Mouse (Mus musculus): ENCODE results near the gene Kctd6. TPM values are rescaled to one million over a fixed set of nuclear protein-coding genes. Genes with fewer than 3 reads are reported as not detected.

Kctd6 gene
- polyA plus RNA-seq (2017; shearing (Covaris generic)) = 1 to 10 TPM; 1.9 to 3.6 (median 3.0) TPM

DNA sequence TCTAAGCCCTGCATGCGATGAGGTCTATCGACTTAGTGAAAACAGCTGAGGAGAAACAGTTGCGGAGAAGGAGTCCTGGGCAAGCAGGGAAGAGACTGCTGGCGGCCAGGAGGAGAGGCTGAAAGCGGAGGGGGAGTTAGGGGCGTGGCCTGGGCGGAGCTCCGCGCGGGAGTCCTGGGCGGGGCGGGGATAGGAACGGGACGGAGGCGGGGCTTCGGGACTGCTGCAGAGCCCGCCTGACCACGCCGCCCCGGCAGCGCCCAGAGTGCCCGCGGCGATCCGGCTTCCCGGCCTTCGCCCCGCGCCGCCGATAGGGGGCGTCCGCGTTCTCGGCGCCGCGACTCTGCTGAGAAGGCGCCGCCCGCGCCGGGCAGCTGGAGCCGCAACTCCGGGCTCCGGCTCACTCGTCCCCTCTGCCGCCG is at the start of gene Kctd6:
Gene Kctd6 (plus strand): TSS at position 338 of the 422 bp plus-strand sequence.
- peak; percentile 92 for ATAC-seq

DNA sequence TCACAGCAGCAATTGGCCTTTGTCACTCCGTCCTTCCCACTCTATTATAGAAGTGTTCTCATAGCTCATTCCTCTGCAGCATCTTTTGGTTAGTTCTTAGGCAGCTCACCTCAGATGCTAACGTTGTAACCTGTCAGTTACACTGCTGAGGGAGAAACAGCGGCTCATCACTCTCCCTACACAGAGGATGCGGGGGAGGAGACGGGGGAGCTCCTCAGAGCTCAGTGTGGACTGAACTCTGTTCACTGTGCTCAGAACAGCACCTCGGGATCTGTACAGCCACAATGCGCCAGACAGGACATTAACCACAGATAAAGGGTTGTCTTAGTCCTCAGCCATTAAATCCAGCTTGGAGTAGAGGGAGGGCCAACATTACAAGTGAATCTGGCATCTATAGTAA is 49.5 kb upstream of the Kctd6 start:
- ATAC-seq = no peak

DNA sequence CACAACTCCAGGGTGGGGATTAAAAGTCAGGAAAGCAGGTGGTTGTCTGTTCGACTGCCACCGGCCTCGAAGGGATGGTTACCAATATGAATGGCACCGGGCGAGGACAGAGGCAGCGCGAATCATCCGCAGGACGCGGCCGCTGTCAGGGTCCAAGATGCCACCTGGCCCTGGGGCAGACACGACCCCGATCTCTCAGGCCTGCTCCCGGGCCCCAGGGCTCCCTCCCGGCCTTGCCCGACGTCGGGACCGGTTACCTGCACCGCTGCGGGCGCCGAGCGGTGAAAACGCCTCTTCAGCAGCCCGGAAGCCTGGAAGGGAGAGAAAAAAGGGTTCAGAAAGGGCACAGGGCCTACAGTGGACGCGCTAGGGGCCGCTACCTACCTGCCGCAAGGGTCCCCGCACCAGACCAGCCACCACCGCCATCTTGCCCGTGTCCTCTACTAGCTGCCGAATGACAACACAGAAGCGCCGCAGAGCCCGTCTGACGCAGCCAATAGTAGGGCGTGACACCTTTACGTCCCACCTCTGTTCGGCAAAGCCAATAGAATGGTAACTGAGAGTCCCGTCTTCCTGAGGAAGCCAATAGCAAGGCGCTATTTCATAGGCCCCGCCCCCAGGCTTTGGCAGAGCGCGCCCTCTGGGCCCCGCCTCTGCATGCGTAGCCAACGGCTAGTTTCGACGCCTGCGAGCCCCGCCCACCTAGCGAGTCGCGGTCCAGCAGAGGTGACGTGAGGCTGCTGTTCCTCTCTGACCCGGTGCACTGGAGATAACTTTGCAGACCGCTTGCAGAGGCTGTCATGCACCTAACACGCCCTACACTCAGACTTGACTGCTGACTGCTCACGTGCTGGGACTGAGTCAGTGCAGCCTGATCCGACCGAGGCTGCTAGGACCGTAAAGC is 41.2 kb upstream of the Kctd6 start, which contains the start of gene Pdhb:
Gene Pdhb (minus strand): TSS at position 519 of the 904 bp plus-strand sequence.
- peak; percentile 96 for ATAC-seq

DNA sequence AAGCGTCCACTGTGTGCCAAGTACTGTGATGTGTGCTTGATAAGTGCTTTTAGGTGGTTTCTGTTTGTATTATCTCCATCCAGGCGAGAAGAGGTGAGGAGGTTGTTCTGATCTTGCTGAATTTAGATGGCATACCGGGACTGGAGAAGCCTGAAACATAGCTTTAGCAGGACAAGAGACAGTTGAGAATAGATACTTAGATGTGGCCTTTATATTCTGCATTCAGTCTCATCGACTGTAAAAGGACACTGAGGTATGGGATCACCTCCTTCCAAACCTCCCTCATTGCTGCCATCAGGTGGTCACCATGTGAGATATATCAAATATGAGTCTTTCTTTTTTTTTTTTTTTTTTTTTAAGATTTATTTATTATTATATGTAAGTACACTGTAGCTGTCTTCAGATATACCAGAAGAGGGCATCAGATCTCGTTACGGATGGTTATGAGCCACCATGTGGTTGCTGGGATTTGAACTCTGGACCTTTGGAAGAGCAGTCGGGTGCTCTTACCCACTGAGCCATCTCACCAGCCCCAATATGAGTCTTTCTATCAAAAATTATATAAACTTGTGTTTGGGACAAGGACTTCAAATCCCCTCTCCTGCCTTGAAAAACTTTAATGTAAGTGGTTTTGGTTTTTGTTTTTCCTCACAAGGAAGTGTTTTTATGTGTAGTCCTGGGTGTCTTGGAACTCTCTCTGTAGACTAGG is 40.2 kb upstream of the Kctd6 start:
- peak; percentile 36 for ATAC-seq

DNA sequence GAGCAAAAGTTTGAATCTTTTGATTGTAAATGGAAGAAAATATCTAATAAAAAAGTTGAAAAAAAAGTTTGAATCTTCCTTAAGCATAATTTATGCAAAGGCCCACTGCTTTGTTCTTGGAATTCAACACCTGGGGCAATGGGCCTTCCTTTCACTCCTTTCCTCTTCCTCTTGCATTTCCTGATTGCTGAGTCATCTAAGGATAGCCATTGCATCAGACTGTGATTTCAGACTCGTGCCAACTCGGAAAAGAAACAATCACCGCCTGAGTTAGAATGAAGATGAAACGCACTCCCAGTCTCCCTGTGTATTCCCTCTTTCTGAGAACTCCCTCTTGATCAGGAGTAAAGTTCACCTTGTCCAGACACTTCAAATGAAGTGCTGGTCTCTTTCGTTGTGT is 39.3 kb upstream of the Kctd6 start:
- ATAC-seq = no peak

DNA sequence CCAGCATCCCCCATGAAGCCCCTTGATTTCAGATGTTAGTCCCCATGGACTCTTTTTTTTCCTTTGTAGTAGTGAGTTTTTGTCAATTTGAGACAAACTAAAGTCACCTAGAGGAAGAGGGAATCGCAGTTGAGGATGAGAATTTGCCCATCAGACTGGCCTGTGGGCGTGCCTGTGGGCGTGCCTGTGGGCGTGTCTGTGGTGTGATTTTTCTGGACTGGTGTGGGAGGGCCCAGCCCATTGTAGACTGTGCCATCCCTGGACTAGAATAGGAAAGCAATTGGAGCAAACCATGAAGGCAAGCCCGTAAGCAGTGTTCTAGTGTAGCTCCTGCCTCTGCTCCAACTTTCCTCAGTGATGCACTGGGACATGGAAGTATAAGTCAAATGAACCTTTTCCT is 37.7 kb upstream of the Kctd6 start:
- ATAC-seq = no peak

DNA sequence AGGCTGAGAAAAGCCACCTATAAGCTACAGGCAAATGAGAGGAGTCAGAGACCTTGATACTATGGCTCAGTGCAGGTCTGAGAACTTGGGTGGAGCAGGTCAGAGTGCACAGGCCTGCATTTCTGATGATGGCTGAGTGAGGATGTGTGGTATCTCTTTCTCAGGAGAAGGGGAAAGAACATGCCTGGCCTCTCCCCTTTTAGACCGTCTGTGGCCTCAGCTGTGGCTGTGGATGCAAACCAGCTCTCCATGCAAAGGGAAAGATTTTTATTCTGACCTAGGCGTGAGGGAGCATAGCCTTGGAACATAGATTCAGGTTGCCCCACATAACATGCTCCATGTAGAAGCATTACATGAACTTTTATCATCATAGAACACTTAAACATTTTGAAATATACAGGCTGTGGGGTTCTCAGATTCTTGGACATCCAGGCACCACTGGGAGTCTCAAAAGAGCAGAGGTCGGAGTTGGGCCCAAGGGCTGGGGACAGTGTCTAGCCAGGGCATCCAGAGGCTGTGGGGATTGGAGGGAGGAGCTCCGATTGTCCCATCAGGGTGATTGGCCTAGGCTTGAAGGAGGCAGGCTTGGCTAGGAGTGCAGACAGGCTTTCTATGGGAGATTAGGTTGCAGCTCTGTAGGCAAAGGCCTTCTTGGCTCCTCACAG is 33.4 kb upstream of the Kctd6 start:
- ATAC-seq = no peak

DNA sequence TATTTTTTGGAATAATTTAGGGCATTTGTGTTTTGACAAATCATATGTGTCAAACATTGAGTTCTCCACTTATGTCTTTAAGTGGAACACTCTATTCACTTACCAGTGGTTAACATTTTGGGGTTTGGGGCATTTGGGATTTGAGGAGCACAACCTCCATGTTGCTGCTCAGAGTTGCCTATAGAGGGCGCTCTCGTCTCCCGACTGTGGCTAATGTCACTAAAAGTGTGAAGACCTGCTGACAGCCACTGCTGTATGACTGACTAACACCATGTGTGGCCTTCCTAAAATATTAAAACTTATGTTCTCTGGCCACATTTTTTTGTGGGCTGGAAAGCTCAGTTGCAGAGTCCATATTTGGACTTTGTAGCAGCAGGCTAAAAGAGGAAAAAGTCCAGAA is 30.6 kb upstream of the Kctd6 start:
- ATAC-seq = no peak

DNA sequence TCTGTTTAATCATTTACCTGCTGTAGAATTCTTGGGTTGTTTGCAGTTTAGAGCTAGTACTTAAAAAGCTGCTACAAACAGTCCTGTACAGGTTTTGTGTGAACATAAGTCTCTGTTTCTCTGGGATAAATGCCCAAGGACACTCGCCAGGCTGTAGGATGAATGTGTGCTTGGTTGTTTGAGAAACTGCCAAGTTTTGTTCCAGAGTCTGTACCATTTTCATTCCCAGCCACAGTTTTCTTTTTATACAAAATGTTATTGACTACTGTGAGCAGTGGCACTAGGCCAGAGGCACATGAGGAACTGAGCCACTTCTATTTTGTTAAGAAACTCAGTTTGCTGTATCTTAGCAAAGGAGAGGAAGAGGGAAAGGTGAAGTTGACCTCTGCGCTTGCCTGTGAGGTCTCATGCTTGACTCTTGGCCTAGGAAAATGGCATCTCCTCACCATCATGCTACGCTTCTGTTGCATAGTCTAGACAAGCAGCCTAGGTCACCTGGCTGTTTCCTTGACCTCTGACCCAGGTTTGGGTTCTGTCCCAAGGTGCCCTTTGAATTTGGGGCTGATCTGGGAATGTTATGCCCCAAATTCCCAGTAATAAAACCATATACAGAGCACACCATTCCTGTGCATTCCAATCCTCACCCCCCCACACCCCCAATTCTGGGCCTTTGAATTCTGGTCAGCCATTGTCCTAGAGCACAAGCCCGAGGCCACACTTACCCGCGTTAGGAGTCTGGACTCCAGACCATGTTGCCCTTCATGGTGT is 27.5 kb upstream of the Kctd6 start:
- no peak for ATAC-seq

DNA sequence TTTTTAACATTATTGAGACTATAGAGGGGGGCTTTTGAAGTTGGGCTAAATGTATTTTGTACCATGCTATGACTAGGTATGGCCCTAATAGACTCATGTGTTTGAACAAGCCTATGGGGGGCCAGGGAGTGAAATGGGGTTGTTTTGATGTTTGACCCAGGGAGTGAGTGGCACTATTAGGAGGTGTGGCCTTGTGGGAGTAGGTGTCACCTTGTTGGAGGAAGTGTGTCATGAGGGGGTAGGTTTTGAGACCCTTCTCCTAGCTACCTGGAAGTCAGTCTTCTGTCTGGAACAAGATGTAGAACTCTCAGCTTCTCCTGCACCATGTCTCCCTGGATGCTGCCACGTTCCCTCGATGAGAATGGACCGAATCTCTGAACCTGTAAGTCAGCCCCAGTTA is 23.4 kb upstream of the Kctd6 start:
- no peak for ATAC-seq

DNA sequence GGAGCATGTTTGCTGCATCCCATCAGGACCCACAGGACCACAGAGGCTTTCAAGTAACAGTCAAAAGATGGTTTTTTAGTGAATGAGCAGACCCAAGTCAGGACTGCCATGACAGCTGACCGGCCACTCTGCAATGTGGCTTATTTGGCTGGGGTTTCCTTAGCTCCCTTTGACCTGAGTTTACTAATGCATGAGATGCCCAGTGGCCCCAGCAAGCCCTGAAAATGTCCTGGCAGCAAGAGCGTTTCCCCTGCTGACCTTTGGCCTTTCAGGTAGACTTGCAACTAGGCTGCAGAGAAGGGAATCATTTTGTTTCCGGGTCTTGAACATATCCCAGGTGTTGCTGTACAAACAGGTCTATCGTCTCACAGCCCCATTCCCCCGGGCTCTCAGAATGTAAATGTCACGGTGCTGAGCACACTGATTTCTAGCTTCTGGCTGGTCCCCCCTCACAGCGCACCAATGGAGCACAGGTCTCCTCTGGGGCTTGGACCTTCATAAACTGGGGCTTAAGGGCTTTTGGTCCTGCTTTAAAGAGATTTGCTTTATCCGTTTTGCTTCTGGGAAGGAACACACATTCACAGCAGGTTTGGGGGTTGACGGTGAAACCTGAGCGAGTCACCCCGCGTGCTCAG is 22.5 kb upstream of the Kctd6 start:
- ATAC-seq = no peak

DNA sequence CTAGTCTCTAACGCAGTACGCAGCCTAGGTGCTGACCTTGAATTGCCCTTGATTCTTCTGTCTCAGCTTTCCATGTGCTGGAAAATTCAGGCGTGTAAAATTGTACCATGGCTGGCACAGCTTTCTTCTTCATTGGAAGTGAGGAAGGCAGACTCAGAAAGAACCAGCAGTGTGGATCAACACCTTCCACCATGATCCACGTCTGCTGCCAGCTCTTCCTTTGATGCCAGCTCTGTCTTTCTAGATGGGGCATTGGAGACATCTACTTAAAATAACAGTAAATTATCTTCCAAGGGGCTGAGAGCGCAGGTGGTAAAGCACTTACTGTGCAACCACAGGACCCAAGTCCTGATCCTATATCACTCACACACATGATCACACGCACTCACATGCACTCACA is 21.2 kb upstream of the Kctd6 start:
- no peak for ATAC-seq

DNA sequence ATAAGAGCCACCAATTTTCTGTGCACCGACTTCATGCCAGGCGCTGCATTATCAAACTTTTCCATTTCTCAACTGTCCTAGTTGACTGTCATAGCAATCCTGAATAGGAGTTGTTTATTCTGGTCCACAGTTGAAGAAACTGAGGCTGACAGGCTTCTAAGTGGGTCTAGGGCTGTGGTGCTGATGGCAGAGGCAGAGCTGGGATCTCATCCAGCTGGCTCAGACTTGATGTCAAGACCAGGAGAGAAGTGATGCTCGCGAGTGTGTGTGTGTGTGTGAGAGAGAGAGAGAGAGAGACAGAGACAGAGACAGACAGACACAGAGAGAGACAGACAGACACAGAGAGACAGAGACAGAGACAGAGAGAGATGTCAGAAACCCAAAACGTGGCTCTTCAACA is 13.2 kb upstream of the Kctd6 start:
- no peak for ATAC-seq

DNA sequence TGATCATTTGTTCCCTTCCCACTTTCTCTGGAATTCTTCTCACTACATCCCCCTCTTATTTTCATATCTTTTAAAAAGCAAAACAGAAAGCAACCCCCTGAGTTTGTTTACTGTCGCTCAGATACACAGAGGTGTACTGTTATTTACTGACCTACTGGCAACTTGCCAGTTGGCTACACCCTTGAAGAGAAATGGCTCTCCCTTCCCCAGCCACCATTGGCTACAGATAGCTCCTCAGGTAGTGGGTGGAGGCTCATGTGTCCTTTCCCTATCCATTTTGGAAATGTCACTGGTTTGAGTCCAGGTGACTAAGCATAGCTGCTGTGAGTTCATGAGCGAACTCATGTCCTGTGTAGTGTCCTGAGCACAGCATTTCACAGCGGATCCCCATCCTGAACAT is 12.2 kb upstream of the Kctd6 start:
- no peak for ATAC-seq

DNA sequence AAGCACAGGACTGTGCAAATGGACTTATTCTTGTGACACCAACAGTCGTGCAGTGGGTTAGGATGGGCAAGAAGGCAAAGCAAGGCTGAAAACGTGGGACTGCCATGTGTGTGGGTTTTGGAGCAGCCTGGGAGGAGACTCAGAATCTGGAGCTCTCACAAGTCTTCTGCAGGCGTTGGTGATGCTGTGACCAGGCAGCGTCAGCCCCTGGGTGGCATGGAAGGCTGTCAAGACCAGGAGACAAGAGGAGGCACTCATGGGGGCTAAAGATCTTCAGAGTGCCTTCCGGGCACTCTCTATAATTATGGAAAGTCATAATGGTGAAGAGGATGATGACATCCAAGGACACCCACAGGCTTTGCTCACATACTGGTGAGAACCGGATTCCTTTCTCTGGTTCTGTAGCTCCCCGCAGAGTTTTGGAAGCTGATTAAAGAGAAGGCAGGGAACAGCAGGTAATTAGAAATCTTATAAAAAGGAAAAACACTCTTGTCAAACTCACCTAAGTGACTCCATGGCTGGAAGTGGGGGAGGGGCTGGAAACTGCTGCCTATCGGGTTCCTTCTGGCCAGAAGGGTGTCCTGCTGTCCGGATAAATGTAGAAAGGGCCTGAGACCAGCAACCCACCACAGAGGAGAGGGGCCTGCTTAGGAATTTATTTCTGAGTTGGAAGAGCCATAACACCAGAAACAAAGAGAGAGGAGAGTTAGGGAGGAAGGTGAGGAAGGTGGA is 7.6 kb upstream of the Kctd6 start:
- no peak for ATAC-seq

DNA sequence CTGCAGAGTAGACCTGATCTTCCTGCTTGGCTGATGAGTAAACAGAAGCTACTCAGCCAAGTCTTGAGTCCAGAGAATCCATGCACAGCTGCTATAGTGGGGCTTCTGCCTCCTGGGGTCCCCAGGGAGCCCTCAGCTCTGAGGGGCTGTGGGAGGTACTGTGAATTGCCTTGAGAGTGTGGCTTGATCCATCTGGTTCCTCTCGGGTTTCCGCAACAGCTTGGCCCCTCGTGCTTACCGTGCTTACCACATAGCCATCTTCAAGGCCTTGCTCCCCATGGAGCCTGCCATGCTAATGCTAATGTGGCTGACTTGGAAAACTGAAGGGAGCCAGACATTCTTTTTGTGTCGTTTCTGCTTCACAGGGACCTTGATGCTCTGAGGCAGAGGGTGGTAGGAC is 6.8 kb upstream of the Kctd6 start:
- ATAC-seq = no peak

DNA sequence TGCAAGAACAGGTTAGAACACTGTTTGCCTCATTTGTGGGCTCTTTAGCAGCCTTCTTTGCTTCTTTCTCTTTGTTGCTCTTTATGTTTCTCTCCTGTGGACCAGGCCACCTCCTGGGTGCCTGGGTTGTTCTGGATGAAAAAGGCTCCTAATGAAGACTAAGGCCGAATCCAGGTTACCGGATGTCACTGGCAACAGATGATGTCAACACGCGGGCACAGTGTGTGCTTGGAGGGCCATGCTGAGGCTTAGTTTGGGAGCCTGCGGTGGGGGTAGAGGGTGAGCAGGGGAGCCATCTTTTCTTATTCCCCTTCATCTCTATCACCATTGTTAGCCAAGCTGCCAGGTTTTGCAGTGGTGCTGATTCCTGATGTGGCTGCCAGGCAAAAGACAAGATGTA is 6.4 kb upstream of the Kctd6 start:
- no peak for ATAC-seq

DNA sequence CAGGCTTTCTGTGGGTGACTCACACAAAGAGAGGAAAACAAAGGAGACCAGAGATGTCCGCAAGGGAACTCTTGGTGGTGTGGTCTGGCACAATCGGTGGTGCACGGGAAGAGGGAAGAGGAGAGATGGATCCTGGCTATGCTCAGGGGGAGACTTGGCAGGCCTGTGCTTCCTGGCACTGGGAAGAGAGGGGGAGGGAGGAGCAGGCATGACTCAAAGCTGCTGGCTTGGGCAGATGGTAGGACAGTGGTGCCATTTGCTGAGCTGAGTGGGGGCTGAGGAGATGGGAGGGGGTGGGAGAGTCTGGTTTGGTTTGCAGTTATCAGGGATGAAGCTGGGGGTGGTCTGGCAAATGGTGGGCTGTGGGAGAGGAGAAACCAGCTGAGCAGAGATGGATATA is 5.1 kb upstream of the Kctd6 start:
- ATAC-seq = no peak

DNA sequence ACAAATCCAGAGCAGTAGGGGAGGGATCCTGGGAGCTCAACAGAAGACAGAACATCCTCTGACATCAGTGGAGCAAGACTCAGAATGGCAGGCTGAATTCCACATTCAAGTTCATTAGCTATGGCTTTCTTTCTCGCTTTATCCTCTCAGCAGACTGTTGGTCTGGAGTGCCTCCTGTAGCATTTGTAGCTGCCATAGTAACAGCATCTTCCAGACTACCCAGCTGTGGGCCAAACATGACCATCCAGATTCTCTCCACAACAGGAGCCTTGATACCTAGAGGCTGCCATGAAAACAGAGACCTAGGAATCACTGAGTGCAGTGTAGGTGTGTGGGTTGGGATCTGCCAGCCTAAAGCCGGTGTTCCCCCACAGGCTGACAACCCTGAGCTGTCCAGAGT is 4.0 kb upstream of the Kctd6 start:
- ATAC-seq = no peak

DNA sequence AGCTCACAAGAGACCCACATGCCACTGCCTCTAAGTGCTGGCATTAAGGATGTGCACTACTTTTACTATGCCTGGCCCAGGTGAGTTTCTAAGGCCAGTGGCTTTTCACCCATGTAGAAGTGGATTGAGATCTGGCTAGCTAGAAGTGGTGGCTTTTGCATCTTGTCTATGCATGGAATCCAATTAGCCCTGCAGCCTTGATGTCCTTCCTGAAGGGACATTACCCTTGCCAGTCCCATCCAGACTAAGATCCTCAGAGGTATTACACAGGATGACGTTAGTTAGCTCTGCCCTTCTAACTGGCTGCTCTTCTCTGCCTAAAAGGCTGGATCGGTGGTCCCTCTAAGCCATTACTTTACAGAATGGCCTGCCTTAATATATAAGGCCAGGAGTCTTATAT is 944 bp upstream of the Kctd6 start:
- ATAC-seq = no peak

Measured in inflammation-experienced regulatory T-cells, adult 6 months (primary cell).